In the genomic region with DNA sequence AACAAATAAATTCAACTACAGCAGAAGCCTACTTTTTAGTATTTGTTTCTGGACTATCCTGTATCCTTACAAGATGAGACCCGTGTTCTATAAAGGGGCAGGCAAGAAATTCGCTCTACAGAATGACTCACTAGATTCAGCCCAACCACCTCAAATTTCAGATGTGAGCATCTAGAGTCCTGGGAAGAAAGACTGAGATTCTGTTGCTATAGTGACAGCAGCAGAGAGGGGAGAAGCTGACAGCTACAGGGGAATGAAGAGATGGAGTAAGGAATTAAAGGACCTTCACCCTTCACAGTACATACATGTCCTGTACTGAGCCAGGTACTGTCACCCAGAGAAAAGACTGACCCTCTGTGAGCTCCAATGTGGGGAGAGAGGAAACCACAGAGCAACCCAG, we compare ENCODE assay signal across 28 mouse cellular contexts.
DNase-seq lines count a peak whose midpoint lies in the region; ATAC-seq and TF ChIP-seq lines count a peak whose summit lies in the region.
"Had no signal": no experiment of that assay in that cellular context is flagged by ENCODE, and none has a peak within 500 bp of the region (broad histone marks: within the 10 kb centered on the region; RNA-seq: fewer than 3 reads in every experiment).

No protein-coding gene starts in this region.

- no peak overlapping the region for H3K9ac ChIP-seq in midbrain, embryonic 14.5 days (replicated peaks; ENCODE audit: low read length)
- no peak overlapping the region for H3K9ac ChIP-seq in midbrain, embryonic 11.5 days (ENCODE audit: low read length)
- H3K9ac ChIP-seq: embryonic facial prominence, embryonic 13.5 days; heart, embryonic 12.5 days; hindbrain, embryonic 13.5 days; limb, embryonic 15.5 days; liver, embryonic 13.5 days had no signal

- H3K27me3 ChIP-seq in midbrain, embryonic 14.5 days (ENCODE audit: control insufficient read depth, insufficient read depth, low read length), result no peaks in the 10 kb centered on the region
- no peaks in the 10 kb centered on the region for H3K27me3 ChIP-seq in midbrain, embryonic 11.5 days (ENCODE audit: control insufficient read depth, insufficient read depth, low read length)
- H3K27me3 ChIP-seq: embryonic facial prominence, embryonic 13.5 days; heart, embryonic 12.5 days; hindbrain, embryonic 13.5 days; limb, embryonic 15.5 days; liver, embryonic 13.5 days had no signal

- no peak for ATAC-seq in midbrain, embryonic 14.5 days (ENCODE audit: low FRiP score, low TSS enrichment)
- ATAC-seq in midbrain, embryonic 11.5 days (ENCODE audit: low FRiP score), result no peak
- ATAC-seq: forebrain, embryonic 16.5 days; inflammation-experienced regulatory T-cells, adult 6 months; lung, postnatal 0 days had no signal

- 83% methylated on average over 2 of the region's 2 CpGs for WGBS in midbrain, embryonic 14.5 days
- 81% methylated on average over 2 of the region's 2 CpGs for WGBS in midbrain, embryonic 11.5 days
- WGBS in olfactory bulb, adult 2 months, result 39% methylated on average over 2 of the region's 2 CpGs

- no peaks in the 10 kb centered on the region for H3K9me3 ChIP-seq in midbrain, embryonic 14.5 days (ENCODE audit: control insufficient read depth, low read length)
- no peaks in the 10 kb centered on the region for H3K9me3 ChIP-seq in midbrain, embryonic 11.5 days (ENCODE audit: control insufficient read depth, low read length)
- H3K9me3 ChIP-seq: embryonic facial prominence, embryonic 13.5 days; hindbrain, embryonic 13.5 days; limb, embryonic 10.5 days; limb, embryonic 15.5 days; liver, embryonic 13.5 days had no signal

- no peak overlapping the region for H3K4me3 ChIP-seq in layer of hippocampus, adult 2 months
- no peak overlapping the region for H3K4me3 ChIP-seq in midbrain, embryonic 14.5 days (replicated peaks; ENCODE audit: low read depth, low read length)
- H3K4me3 ChIP-seq in midbrain, embryonic 11.5 days (ENCODE audit: low read depth, low read length), result no peak overlapping the region
- no peak overlapping the region for H3K4me3 ChIP-seq in olfactory bulb, adult 2 months (ENCODE audit: insufficient read depth, low read depth, low read length)
- H3K4me3 ChIP-seq: embryonic facial prominence, embryonic 13.5 days; gastrocnemius, adult 2 months; heart, adult 2 months; heart, embryonic 12.5 days; hindbrain, embryonic 13.5 days; limb, embryonic 10.5 days; limb, embryonic 15.5 days; liver, embryonic 13.5 days had no signal

- no peaks in the 10 kb centered on the region for H3K36me3 ChIP-seq in midbrain, embryonic 14.5 days (ENCODE audit: control insufficient read depth, insufficient read depth, low read length)
- no peaks in the 10 kb centered on the region for H3K36me3 ChIP-seq in midbrain, embryonic 11.5 days (ENCODE audit: control insufficient read depth, insufficient read depth, low read length)
- H3K36me3 ChIP-seq: embryonic facial prominence, embryonic 13.5 days; hindbrain, embryonic 13.5 days; limb, embryonic 10.5 days; limb, embryonic 15.5 days; liver, embryonic 13.5 days had no signal

- H3K27ac ChIP-seq in layer of hippocampus, adult 2 months, result peak overlapping the region; percentile 57; the same call in 1 of the 2 replicates
- H3K27ac ChIP-seq in midbrain, embryonic 14.5 days (replicated peaks; ENCODE audit: low read depth, low read length), result no peak overlapping the region
- H3K27ac ChIP-seq in midbrain, embryonic 11.5 days (ENCODE audit: low read depth, low read length), result no peak overlapping the region
- peak overlapping the region; percentile 66; the same call in 1 of the 2 replicates for H3K27ac ChIP-seq in olfactory bulb, adult 2 months (ENCODE audit: insufficient read depth, low read depth, low read length)
- H3K27ac ChIP-seq: embryonic facial prominence, embryonic 13.5 days; gastrocnemius, adult 2 months; heart, adult 2 months; hindbrain, embryonic 13.5 days; limb, embryonic 10.5 days; limb, embryonic 15.5 days; liver, embryonic 13.5 days; macrophage had no signal

- no peaks in the 10 kb centered on the region for H3K4me1 ChIP-seq in midbrain, embryonic 14.5 days (ENCODE audit: control insufficient read depth, insufficient read depth, low read length)
- H3K4me1 ChIP-seq in midbrain, embryonic 11.5 days (ENCODE audit: control insufficient read depth, insufficient read depth, low read length), result no peaks in the 10 kb centered on the region
- H3K4me1 ChIP-seq in olfactory bulb, adult 2 months (ENCODE audit: control insufficient read depth, insufficient read depth, low read length), result no peaks in the 10 kb centered on the region; the same call in 1 of the 2 replicates
- H3K4me1 ChIP-seq: embryonic facial prominence, embryonic 13.5 days; limb, embryonic 10.5 days; limb, embryonic 15.5 days; liver, embryonic 13.5 days had no signal

- no peak overlapping the region for H3K4me2 ChIP-seq in midbrain, embryonic 14.5 days (ENCODE audit: low read length)
- no peak overlapping the region for H3K4me2 ChIP-seq in midbrain, embryonic 11.5 days
- H3K4me2 ChIP-seq: embryonic facial prominence, embryonic 13.5 days; heart, embryonic 12.5 days; hindbrain, embryonic 13.5 days; limb, embryonic 15.5 days; liver, embryonic 13.5 days had no signal

- DNase-seq in layer of hippocampus, adult 2 months (ENCODE audit: low spot score in 2 of 2), result peak in 1 of 2 experiments; percentile 17
- DNase-seq in layer of hippocampus, adult 8-10 months (ENCODE audit: low spot score in 2 of 2), result no peak
- DNase-seq in midbrain, embryonic 14.5 days, result peak; percentile 12
- DNase-seq in midbrain, embryonic 11.5 days (ENCODE audit: low spot score, missing footprints), result no peak
- peak; percentile 72 for DNase-seq in brain, adult 2 months (ENCODE audit: low read depth, low spot score)
- DNase-seq: adrenal gland, postnatal 25 days; B cell, adult 2 months; cerebellum, adult 18-20 months; cerebellum, postnatal 10 days; gastrocnemius, adult 2 months; gastrocnemius, postnatal 36 days; heart, adult 2 months; heart, postnatal 4 days; kidney, adult 11 months; kidney, postnatal 14 days; layer of hippocampus, postnatal 36 days; liver, embryonic 13.5 days; lung, adult 18-20 months had no signal

- no peak for TF ChIP-seq CTCF in layer of hippocampus, adult 2 months (conservative IDR thresholded peaks at IDR 0.05)
- TF ChIP-seq CTCF in olfactory bulb, adult 2 months (IDR thresholded peaks at IDR 0.05; ENCODE audit: insufficient read depth, low read depth, low read length), result no peak

- no peak for TF ChIP-seq POLR2A in olfactory bulb, adult 2 months (IDR thresholded peaks at IDR 0.05; ENCODE audit: insufficient read depth, low read depth, low read length)

Comparison
In these comparisons a context has a peak if more than half of its experiments do, and no peak if none do; other contexts are left out.
1. DNase-seq: peak in midbrain, embryonic 14.5 days (single experiment) and brain, adult 2 months (single experiment); none in layer of hippocampus, adult 8-10 months (0 of 2) and midbrain, embryonic 11.5 days (single experiment).
2. H3K27ac ChIP-seq: peak in layer of hippocampus, adult 2 months (single experiment) and olfactory bulb, adult 2 months (single experiment); none in midbrain, embryonic 14.5 days (single experiment) and midbrain, embryonic 11.5 days (single experiment).